Mouse (Mus musculus): ENCODE measurements around the gene Trim66. TPM values are rescaled to one million over a fixed set of nuclear protein-coding genes. Genes with fewer than 3 reads are reported as not detected.

Gene Trim66
- total and polyA plus RNA-seq, 2 experiments from 2014 or later, result 0.73 to 4.5 TPM

- no peaks in the 10 kb centered on the region for H3K9me3 ChIP-seq (ENCODE audit: low read length)
- H3K27me3 ChIP-seq (ENCODE audit: insufficient read depth, low read length), result no peaks in the 10 kb centered on the region
- H3K9ac ChIP-seq (replicated peaks; ENCODE audit: low read length), result no peak overlapping the region
- H3K4me1 ChIP-seq (ENCODE audit: insufficient read depth, low read length), result no peaks in the 10 kb centered on the region
- 91% methylated on average over 10 of the region's 10 CpGs for WGBS
- ATAC-seq, result no peak
- H3K4me3 ChIP-seq (ENCODE audit: low read length), result no peak overlapping the region
- H3K36me3 ChIP-seq (ENCODE audit: insufficient read depth, low read length), result peaks cover 8% of the 10 kb centered on the region; the same call in 1 of the 2 replicates
- H3K27ac ChIP-seq, result no peak overlapping the region
- H3K4me2 ChIP-seq (ENCODE audit: low read depth, low read length), result no peak overlapping the region
- TF ChIP-seq CTCF (IDR thresholded peaks at IDR 0.05; ENCODE audit: low read depth), result no peak
- DNase-seq (ENCODE audit: low spot score), result no peak
Measured at GRCm38 (mm10) chr7:109541609-109542363, 33.9 kb upstream of the Trim66 start.

GRCm38 (mm10) chr7:109540902-109541301 is 33.0 kb upstream of the Trim66 start:
- Histone ChIP-seq H3K27ac (no peak overlapping the region), H3K4me2 (ENCODE audit: low read depth, low read length) (no peak overlapping the region), H3K9ac (replicated peaks; ENCODE audit: low read length) (no peak overlapping the region), H3K36me3 (ENCODE audit: insufficient read depth, low read length) (peaks cover 8% of the 10 kb centered on the region; the same call in 1 of the 2 replicates), H3K27me3 (ENCODE audit: insufficient read depth, low read length) (no peaks in the 10 kb centered on the region), H3K4me1 (ENCODE audit: insufficient read depth, low read length) (no peaks in the 10 kb centered on the region), H3K4me3 (ENCODE audit: low read length) (no peak overlapping the region), H3K9me3 (ENCODE audit: low read length) (no peaks in the 10 kb centered on the region)
- DNase-seq (ENCODE audit: low spot score) (no peak), ATAC-seq (no peak)
- TF ChIP-seq CTCF (IDR thresholded peaks at IDR 0.05; ENCODE audit: low read depth), result no peak

- DNase-seq (ENCODE audit: low spot score) (peak; percentile 76), ATAC-seq (peak; percentile 83)
- H3K27me3 ChIP-seq (ENCODE audit: insufficient read depth, low read length), result no peaks in the 10 kb centered on the region
- H3K4me2 ChIP-seq (ENCODE audit: low read depth, low read length), result no peak overlapping the region
- TF ChIP-seq CTCF (IDR thresholded peaks at IDR 0.05; ENCODE audit: low read depth), result 0 out of 2 replicates have a peak, but pooled peaks have one; percentile 0
- no peak overlapping the region for H3K9ac ChIP-seq (replicated peaks; ENCODE audit: low read length)
- peaks cover 8% of the 10 kb centered on the region; the same call in 1 of the 2 replicates for H3K36me3 ChIP-seq (ENCODE audit: insufficient read depth, low read length)
- WGBS, result 28% methylated on average over 4 of the region's 4 CpGs
- H3K9me3 ChIP-seq (ENCODE audit: low read length), result no peaks in the 10 kb centered on the region
- no peak overlapping the region for H3K4me3 ChIP-seq (ENCODE audit: low read length)
- no peaks in the 10 kb centered on the region for H3K4me1 ChIP-seq (ENCODE audit: insufficient read depth, low read length)
- H3K27ac ChIP-seq, result peak overlapping the region; percentile 22
Measured at GRCm38 (mm10) chr7:109536451-109536946, 28.6 kb upstream of the Trim66 start.

DNA sequence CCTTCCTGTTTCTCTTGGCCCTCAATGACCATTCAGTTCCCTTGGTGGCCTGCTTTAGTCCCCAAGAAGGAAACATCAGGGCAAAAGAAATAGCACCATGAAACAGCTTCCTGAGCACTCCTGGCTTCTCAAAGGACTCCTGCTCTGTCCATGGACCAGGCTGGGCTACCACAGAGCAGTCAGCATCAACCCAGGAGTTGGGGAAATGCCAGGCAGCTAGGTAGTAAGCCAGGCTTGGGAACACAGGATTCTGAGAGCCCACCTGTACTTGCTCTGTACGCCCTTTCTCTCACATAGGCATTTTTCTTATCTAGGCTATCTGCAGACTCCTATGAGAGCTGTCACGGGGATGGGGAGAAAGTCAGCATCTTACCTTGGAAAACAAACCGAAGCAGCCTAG is 27.0 kb upstream of the Trim66 start:
- WGBS, result 100% methylated on average over 3 of the region's 3 CpGs
- no peaks in the 10 kb centered on the region for H3K4me1 ChIP-seq (ENCODE audit: insufficient read depth, low read length)

DNA sequence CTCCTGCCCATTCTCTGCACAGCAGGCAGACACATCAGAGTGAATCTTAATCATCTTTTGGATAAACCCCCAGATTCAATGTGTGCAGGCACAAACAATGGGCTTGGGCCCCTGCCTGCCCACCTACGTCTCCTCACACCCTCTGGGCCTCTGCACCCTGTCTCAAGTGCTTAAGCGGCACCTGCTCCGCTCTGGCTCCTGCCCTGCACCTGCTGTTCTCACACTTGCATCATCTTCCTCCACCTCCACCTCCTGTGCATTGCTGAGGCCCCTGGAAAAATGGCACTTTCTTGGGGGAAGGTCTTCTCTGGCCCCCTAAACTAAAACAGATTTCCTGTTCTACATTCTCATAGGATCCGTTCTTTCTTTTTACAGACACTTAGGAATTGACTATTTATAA is 26.0 kb upstream of the Trim66 start:
- peaks cover 1% of the 10 kb centered on the region; the same call in 1 of the 2 replicates for H3K36me3 ChIP-seq (ENCODE audit: insufficient read depth, low read length)
- H3K27me3 ChIP-seq (ENCODE audit: insufficient read depth, low read length), result no peaks in the 10 kb centered on the region
- WGBS, result 81% methylated on average over 4 of the region's 4 CpGs
- TF ChIP-seq CTCF (IDR thresholded peaks at IDR 0.05; ENCODE audit: low read depth), result no peak
- no peak overlapping the region for H3K4me3 ChIP-seq (ENCODE audit: low read length)
- no peak overlapping the region for H3K27ac ChIP-seq
- H3K4me1 ChIP-seq (ENCODE audit: insufficient read depth, low read length), result no peaks in the 10 kb centered on the region
- DNase-seq (ENCODE audit: low spot score), result no peak
- H3K9me3 ChIP-seq (ENCODE audit: low read length), result no peaks in the 10 kb centered on the region
- no peak overlapping the region for H3K4me2 ChIP-seq (ENCODE audit: low read depth, low read length)
- H3K9ac ChIP-seq (replicated peaks; ENCODE audit: low read length), result no peak overlapping the region
- ATAC-seq, result no peak

More for the DNA sequence above, 27.0 kb upstream of the Trim66 start:
- H3K27ac ChIP-seq, result no peak overlapping the region
- ATAC-seq (no peak), DNase-seq (ENCODE audit: low spot score) (no peak)
- no peak overlapping the region for H3K4me2 ChIP-seq (ENCODE audit: low read depth, low read length)
- no peak overlapping the region for H3K4me3 ChIP-seq (ENCODE audit: low read length)
- H3K9me3 ChIP-seq (ENCODE audit: low read length), result no peaks in the 10 kb centered on the region
- H3K36me3 ChIP-seq (ENCODE audit: insufficient read depth, low read length), result peaks cover 8% of the 10 kb centered on the region; the same call in 1 of the 2 replicates
- no peak overlapping the region for H3K9ac ChIP-seq (replicated peaks; ENCODE audit: low read length)
- TF ChIP-seq CTCF (IDR thresholded peaks at IDR 0.05; ENCODE audit: low read depth), result no peak
- no peaks in the 10 kb centered on the region for H3K27me3 ChIP-seq (ENCODE audit: insufficient read depth, low read length)

DNA sequence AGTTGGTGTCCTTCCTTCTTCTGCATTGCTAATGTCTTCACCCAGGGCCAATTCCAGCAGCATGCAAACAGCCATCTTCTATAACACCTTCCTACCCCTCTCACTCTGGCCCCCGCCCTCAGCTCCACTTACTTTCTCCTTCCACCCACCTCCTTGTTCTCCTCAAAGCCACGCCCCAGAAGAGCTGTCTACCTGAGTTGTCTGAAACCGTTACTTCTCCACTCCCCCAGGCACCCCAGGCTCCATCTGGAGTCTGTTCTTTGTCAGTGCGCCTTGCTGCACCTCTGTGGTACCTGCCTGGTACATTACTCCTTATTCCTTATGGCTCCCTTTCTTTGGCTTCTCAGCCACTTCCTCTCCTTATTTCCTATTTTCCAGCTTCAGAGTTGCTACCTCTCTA is 25.2 kb upstream of the Trim66 start:
- no peak overlapping the region for H3K9ac ChIP-seq (replicated peaks; ENCODE audit: low read length)
- 80% methylated on average over 4 of the region's 4 CpGs for WGBS
- ATAC-seq, result no peak
- H3K27me3 ChIP-seq (ENCODE audit: insufficient read depth, low read length), result no peaks in the 10 kb centered on the region
- H3K27ac ChIP-seq, result no peak overlapping the region
- no peak for DNase-seq (ENCODE audit: low spot score)
- TF ChIP-seq CTCF (IDR thresholded peaks at IDR 0.05; ENCODE audit: low read depth), result no peak
- no peak overlapping the region for H3K4me2 ChIP-seq (ENCODE audit: low read depth, low read length)
- no peak overlapping the region for H3K4me3 ChIP-seq (ENCODE audit: low read length)
- H3K9me3 ChIP-seq (ENCODE audit: low read length), result no peaks in the 10 kb centered on the region
- no peaks in the 10 kb centered on the region for H3K36me3 ChIP-seq (ENCODE audit: insufficient read depth, low read length)
- H3K4me1 ChIP-seq (ENCODE audit: insufficient read depth, low read length), result no peaks in the 10 kb centered on the region

DNA sequence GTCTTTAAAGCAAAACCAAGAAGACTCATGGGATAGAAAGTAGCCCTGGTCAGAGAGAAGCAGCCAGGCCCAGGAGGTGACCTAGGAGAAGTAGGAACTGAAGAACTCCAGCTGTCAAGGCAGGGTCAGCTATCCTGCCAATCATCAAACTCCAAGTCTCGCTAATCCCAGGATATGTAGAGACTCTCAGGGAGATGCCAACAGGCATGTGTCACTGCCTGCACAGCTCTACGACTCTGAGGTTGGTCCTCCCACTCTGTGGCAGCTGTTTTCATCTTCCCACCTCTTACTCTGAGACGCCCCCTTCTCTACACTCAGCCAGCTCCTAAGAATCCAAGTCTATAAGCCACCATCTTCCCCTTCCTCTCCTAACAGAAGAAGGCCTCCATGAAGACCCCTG is 24.8 kb upstream of the Trim66 start:
- no peaks in the 10 kb centered on the region for H3K27me3 ChIP-seq (ENCODE audit: insufficient read depth, low read length)
- no peak overlapping the region for H3K27ac ChIP-seq
- no peaks in the 10 kb centered on the region for H3K9me3 ChIP-seq (ENCODE audit: low read length)
- DNase-seq (ENCODE audit: low spot score), result no peak
- H3K9ac ChIP-seq (replicated peaks; ENCODE audit: low read length), result no peak overlapping the region
- ATAC-seq, result no peak
- no peaks in the 10 kb centered on the region for H3K36me3 ChIP-seq (ENCODE audit: insufficient read depth, low read length)
- 71% methylated on average over 3 of the region's 3 CpGs for WGBS
- TF ChIP-seq CTCF (IDR thresholded peaks at IDR 0.05; ENCODE audit: low read depth), result no peak
- H3K4me1 ChIP-seq (ENCODE audit: insufficient read depth, low read length), result no peaks in the 10 kb centered on the region
- no peak overlapping the region for H3K4me2 ChIP-seq (ENCODE audit: low read depth, low read length)
- H3K4me3 ChIP-seq (ENCODE audit: low read length), result no peak overlapping the region
